Mouse (Mus musculus): Measurements from ENCODE around the gene Erf. TPM values are rescaled to one million over a fixed set of nuclear protein-coding genes. Genes with fewer than 3 reads are reported as not detected.
"Not testable (repeated sequence)": the region's sequence is repeated elsewhere in the genome, so short reads cannot be mapped to it uniquely, and the experiment has no call there.

Erf gene
- polyA plus RNA-seq, 1 experiment from 2014 or later = 17.9 TPM

- WGBS = 87% methylated on average over 35 of the region's 35 CpGs
- 0 out of 2 replicates have a peak overlapping the region, but pooled peaks have one; percentile 8 for H3K9ac ChIP-seq
Observed at GRCm38 (mm10) chr7:25270652-25271633, 20.4 kb upstream of the Erf start.

DNA sequence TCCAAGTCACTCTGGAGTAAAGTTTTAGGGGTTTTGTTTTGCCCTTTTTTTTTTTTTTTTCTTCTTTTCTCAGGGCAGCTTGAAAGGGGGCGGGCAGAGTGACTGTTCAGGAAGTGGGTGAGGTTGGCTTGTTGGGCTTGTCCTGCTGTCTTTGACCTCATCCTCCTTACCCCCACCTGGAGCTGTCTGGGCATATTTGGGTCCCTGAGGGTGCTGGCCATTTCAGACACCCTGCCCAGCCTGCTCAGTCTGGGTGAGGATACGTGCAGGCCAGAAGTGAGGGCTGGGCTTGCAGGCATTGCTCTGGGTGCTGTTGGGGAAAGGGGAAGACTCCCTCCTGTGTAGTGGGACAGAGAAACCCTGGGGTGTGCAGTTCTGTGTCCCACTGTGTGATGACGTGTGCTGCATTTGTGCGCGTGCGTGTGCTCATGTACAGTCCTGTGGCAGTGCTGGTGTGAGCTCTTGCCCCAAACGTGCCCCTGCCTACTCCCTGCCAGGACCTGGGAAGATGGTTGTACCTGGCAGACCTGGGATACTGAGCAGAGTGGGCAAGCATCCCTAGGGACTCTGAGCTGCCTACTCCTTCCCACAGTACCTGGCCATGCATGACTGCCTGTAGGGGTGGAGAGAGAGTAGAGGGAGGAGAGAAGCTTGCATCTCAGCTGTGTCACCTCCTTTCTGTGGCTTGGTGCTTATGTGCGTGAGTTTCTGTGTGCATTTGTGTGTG, 19.1 kb upstream of the Erf start:
- no peak for ATAC-seq (replicated peaks; ENCODE audit: low FRiP score)
- peak overlapping the region; percentile 94 for H3K27ac ChIP-seq
- peak overlapping the region; percentile 81 for H3K4me3 ChIP-seq (replicated peaks)
- H3K4me1 ChIP-seq = peaks cover 54% of the 10 kb centered on the region
- WGBS = 78% methylated on average over 8 of the region's 8 CpGs
- peak overlapping the region; percentile 79 for H3K9ac ChIP-seq
- H3K4me2 ChIP-seq = peak overlapping the region; percentile 82
- H3K27me3 ChIP-seq = no peaks in the 10 kb centered on the region
- H3K36me3 ChIP-seq = peaks cover 31% of the 10 kb centered on the region
- no peaks in the 10 kb centered on the region for H3K9me3 ChIP-seq (replicated peaks)

More at GRCm38 (mm10) chr7:25270652-25271633, 20.4 kb upstream of the Erf start:
- Histone ChIP-seq H3K4me3 (replicated peaks) (no peak overlapping the region), H3K9me3 (replicated peaks) (no peaks in the 10 kb centered on the region), H3K27me3 (no peaks in the 10 kb centered on the region), H3K4me2 (peak overlapping the region; percentile 82; the same call in 1 of the 2 replicates), H3K27ac (peak overlapping the region; percentile 94; the same call in 1 of the 2 replicates), H3K4me1 (peaks cover 65% of the 10 kb centered on the region), H3K36me3 (peaks cover 31% of the 10 kb centered on the region)
- no peak for ATAC-seq (replicated peaks; ENCODE audit: low FRiP score)

GRCm38 (mm10) chr7:25269029-25269428, 18.5 kb upstream of the Erf start:
- peak overlapping the region; percentile 94 for H3K27ac ChIP-seq
- no peak for ATAC-seq (replicated peaks; ENCODE audit: low FRiP score)
- H3K4me1 ChIP-seq = peaks cover 50% of the 10 kb centered on the region
- H3K36me3 ChIP-seq = peaks cover 31% of the 10 kb centered on the region
- H3K27me3 ChIP-seq = no peaks in the 10 kb centered on the region
- no peaks in the 10 kb centered on the region for H3K9me3 ChIP-seq (replicated peaks)
- peak overlapping the region; percentile 79 for H3K9ac ChIP-seq
- H3K4me2 ChIP-seq = peak overlapping the region; percentile 82
- H3K4me3 ChIP-seq (replicated peaks) = peak overlapping the region; percentile 81
- WGBS = 39% methylated on average over 4 of the region's 4 CpGs

DNA sequence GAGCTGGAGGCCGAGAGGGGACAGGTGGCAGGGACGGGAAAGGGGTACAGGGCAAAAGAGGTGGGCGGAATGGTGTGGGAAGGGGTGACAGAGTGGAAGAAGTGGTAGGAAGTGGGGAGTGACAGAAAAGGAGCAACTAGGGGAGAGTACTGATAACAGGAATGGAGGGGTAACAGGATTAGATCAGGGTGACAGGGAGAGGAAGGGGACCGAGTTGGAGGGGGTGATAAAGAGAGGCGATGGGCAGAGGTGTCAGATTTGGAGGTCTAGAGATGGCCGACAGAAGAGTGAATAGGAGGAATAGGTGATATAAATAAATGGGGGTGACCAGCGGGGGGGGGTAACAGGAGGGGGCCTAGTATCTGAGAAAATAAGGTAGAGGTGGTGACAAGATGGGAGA, 18.0 kb upstream of the Erf start:
- peak overlapping the region; percentile 82 for H3K4me2 ChIP-seq
- ATAC-seq (replicated peaks; ENCODE audit: low FRiP score) = no peak

DNA sequence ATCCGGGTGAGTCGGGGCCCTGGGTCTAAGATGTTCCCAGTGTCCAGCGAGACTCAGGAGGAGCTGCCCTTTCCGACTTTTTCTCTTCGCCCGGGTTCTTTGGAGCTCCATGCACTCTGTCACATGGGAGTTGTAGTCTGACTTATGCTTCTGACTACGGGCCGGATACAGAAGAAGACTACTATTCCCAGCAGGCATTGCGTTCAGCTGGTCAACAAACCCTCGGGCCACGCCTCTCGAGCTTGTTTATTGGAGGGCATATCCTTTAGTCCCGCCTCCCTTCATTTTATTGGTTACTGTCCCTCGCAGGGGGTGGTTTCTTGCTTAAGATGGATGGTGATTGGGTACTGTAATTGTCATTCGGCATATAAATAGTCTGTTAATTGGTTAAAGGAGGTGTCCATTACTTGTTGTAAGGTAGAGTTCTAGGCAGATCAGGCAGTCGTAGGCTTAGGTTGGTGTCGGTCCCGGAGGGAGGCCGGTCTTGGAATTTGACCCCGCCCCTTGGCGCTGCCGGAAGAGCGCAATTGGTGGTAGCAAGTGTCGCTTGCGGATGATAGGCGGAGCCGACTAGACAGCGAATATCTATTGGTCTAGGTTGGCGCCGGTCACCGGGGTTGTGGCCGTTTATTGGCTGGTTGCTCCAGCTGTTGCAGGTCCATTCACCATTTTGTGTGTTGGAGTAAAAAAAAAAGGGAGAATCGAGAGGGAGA, 17.3 kb upstream of the Erf start:
- H3K27me3 ChIP-seq = no peaks in the 10 kb centered on the region
- WGBS = under 1% methylated on average over 33 of the region's 33 CpGs
- peak overlapping the region; percentile 79 for H3K9ac ChIP-seq
- peak overlapping the region; percentile 94 for H3K27ac ChIP-seq
- H3K4me1 ChIP-seq = peaks cover 46% of the 10 kb centered on the region
- H3K4me2 ChIP-seq = peak overlapping the region; percentile 82
- H3K4me3 ChIP-seq (replicated peaks) = peak overlapping the region; percentile 81
- ATAC-seq (replicated peaks; ENCODE audit: low FRiP score) = peak; percentile 95
- H3K9me3 ChIP-seq (replicated peaks) = no peaks in the 10 kb centered on the region
- H3K36me3 ChIP-seq = peaks cover 22% of the 10 kb centered on the region

More for the DNA sequence above, 18.0 kb upstream of the Erf start:
- Histone ChIP-seq H3K4me1 (peaks cover 46% of the 10 kb centered on the region), H3K4me3 (replicated peaks) (peak overlapping the region; percentile 81), H3K9ac (peak overlapping the region; percentile 79), H3K27me3 (no peaks in the 10 kb centered on the region), H3K9me3 (replicated peaks) (no peaks in the 10 kb centered on the region), H3K27ac (peak overlapping the region; percentile 94), H3K36me3 (peaks cover 29% of the 10 kb centered on the region)
- WGBS = 4% methylated on average over 7 of the region's 7 CpGs

DNA sequence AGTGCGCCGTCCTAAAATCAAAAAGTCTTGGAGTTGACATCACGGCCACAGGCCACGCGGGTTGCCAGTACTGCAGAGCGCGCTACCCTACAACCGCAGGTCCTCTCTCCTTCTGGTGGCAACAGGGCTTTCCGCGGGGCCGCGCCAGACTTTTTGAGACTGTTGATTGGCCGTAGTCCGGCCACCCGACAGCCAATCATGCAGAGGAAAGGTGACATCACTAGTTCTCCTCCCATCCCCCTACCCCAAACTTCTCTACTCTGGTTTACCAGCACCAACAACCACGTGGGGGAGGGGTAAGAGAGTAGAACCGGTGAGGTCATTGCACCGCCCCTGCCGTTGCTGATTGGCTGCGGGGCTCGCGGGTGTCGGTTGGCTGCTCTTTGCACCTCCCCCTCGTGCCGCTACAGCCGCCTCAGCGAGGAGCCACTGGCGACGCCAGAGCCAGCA, 16.8 kb upstream of the Erf start, which contains the start of gene Cic:
Gene Cic, plus strand, starts transcription at position 404 of the 450 bp plus-strand sequence.
- peak within 1 kb of the TSS; percentile 79 for H3K9ac ChIP-seq
- H3K4me2 ChIP-seq = peak within 1 kb of the TSS; percentile 82
- no peaks in the 10 kb centered on the region for H3K27me3 ChIP-seq
- peaks cover 16% of the 10 kb centered on the region for H3K36me3 ChIP-seq
- H3K4me3 ChIP-seq (replicated peaks) = peak within 1 kb of the TSS; percentile 81
- H3K4me1 ChIP-seq = peaks cover 45% of the 10 kb centered on the region
- ATAC-seq (replicated peaks; ENCODE audit: low FRiP score) = peak; percentile 86
- peak within 1 kb of the TSS; percentile 94 for H3K27ac ChIP-seq
- no peaks in the 10 kb centered on the region for H3K9me3 ChIP-seq (replicated peaks)
- WGBS = 0% methylated on average over 29 of the region's 29 CpGs

DNA sequence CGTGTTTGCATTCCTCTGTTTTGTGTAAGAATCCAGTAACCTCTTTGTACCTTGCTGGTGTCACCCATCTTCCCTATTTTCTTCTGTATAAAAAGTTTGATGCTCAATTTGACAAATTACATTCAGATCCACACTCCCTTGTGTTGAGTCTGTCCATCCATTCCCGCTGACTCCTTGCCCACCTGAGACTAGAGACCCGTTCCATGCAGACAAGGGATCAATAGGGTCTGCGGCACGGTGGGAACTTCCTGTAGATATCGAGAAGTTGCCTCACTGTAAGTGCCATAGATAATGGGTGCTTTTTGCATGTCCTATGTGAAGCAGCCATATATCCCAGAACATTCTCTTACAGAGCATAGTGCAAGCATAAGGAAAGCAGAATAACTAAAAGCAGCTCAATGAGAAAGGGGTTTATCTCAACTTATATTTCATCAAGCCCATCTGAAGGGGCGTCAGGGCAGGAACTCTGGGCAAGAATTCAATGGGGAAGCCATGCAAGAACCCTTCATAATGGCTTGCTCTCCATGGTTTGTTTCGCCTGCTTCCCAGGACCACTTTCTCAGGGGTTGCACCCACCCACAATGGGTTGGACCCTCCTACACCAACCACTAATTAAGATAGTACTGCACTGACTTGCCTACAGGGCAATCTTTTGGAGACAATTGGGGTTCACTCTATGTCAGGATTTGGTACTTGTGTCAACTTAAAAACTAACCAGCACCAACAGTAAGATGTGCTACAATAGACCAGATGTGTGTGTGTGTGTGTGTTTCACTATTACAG, 15.8 kb upstream of the Erf start:
- Histone ChIP-seq H3K27me3 (no peaks in the 10 kb centered on the region), H3K4me2 (peak overlapping the region; percentile 72), H3K4me1 (peaks cover 40% of the 10 kb centered on the region), H3K36me3 (peaks cover 7% of the 10 kb centered on the region), H3K4me3 (replicated peaks) (peak overlapping the region; percentile 81; the same call in 1 of the 2 replicates), H3K9ac (no peak overlapping the region), H3K9me3 (replicated peaks) (no peaks in the 10 kb centered on the region), H3K27ac (no peak overlapping the region)
- WGBS = 88% methylated on average over 8 of the region's 8 CpGs
- no peak for ATAC-seq (replicated peaks; ENCODE audit: low FRiP score)

DNA sequence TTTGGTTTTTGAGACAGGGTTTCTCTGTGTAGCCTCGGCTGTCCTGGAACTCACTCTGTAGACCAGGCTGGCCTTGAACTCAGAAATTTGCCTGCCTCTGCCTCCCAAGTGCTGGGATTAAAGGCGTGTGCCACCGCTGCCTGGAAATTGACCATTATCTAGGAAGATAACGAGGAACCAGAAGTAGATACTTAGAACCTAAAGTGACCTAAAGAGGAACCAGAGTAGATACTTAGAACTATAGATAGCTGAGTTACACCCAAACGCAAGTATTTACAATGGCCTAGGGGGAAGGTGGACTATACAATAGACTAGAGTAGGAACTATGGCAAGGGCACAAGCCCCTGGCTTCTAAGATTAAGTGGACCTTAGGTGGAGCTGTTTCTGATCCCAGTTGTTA, 15.2 kb upstream of the Erf start:
- not testable (repeated sequence) for H3K36me3 ChIP-seq; H3K9ac ChIP-seq; ATAC-seq (replicated peaks; ENCODE audit: low FRiP score); H3K4me3 ChIP-seq (replicated peaks); H3K27me3 ChIP-seq; H3K9me3 ChIP-seq (replicated peaks); H3K4me2 ChIP-seq; H3K27ac ChIP-seq
- WGBS = 97% methylated on average over 5 of the region's 5 CpGs
- H3K4me1 ChIP-seq = peaks cover 33% of the 10 kb centered on the region

DNA sequence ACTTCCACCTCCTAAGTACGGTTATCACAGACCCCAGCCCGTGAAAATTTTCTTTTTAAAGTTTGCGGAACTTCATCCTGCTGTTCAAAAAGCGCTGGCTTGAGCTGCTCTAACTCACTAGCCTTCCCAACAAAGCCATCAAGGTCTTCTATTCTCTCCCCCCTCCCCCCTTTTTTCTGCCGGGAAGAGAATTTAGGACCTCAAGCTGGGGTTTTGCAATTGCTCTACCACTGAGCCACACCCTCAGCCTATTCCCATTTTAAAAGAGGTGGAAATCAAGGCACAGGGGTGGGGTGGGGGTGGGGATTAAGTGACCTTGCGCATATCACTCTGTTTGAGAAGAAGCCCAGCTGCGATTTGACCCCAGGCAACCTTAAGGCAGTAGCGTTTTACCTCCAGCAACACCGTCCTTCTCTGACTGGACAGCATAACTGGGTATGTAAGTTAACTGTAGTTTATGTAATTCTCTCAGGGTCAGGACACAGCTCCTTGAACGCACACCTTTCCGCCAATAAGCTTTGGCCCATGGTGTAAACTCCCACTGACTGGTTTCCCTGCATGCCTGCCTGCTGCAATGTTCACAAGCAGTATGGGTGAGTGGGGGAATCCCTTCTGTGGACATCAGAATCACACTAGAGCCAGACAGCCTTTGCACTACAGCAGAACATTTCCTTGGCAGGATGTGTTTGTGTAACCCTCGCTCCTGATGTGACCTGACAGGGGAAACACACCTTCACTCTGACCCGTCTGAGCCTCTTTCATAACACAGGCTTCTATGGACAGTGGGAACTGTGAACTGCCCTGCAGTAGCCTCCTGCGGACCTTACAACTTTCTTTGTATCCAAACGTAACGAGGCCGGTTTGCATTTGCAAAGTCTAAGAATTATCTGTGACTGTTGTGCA, 13.7 kb upstream of the Erf start:
- Histone ChIP-seq H3K4me2 (no peak overlapping the region), H3K9me3 (replicated peaks) (no peaks in the 10 kb centered on the region), H3K9ac (no peak overlapping the region), H3K27ac (no peak overlapping the region), H3K4me1 (peaks cover 18% of the 10 kb centered on the region), H3K27me3 (no peaks in the 10 kb centered on the region), H3K36me3 (no peaks in the 10 kb centered on the region), H3K4me3 (replicated peaks) (no peak overlapping the region)
- WGBS = 29% methylated on average over 17 of the region's 17 CpGs
- no peak for ATAC-seq (replicated peaks; ENCODE audit: low FRiP score)

GRCm38 (mm10) chr7:25261896-25262295, 11.3 kb upstream of the Erf start:
- no peaks in the 10 kb centered on the region for H3K9me3 ChIP-seq (replicated peaks)
- no peaks in the 10 kb centered on the region for H3K36me3 ChIP-seq
- H3K4me3 ChIP-seq (replicated peaks) = no peak overlapping the region
- H3K27me3 ChIP-seq = no peaks in the 10 kb centered on the region
- no peak overlapping the region for H3K4me2 ChIP-seq
- peaks cover 9% of the 10 kb centered on the region for H3K4me1 ChIP-seq
- ATAC-seq (replicated peaks; ENCODE audit: low FRiP score) = no peak
- WGBS = 82% methylated on average over 1 of the region's 1 CpGs
- no peak overlapping the region for H3K9ac ChIP-seq
- no peak overlapping the region for H3K27ac ChIP-seq
